Mouse (Mus musculus) heart, postnatal 25 days (tissue): ENCODE measurements around the gene Zfp324. TPM values are rescaled to one million over a fixed set of nuclear protein-coding genes. Genes with fewer than 3 reads are reported as not detected.

Experiments used
- DNase-seq: peaks from one replicate; pipeline ENCODE4 v3.0.0; 2022; ENCODE audit warnings: low spot score
- intact Hi-C: fragments of 180-260 bp; cut with DNase I; formaldehyde crosslinking; loops from one replicate; pipeline ENCODE4 v1.15.1; 2025
- total RNA-seq, 2 experiments: library from RNA; stranded (reverse); gene quantifications; 2 replicates each; pipeline ENCODE4 v1.2.3; 2021

The Zfp324 gene
- total RNA-seq, 2 experiments from 2014 or later = 3.2 to 4.6 TPM

DNA sequence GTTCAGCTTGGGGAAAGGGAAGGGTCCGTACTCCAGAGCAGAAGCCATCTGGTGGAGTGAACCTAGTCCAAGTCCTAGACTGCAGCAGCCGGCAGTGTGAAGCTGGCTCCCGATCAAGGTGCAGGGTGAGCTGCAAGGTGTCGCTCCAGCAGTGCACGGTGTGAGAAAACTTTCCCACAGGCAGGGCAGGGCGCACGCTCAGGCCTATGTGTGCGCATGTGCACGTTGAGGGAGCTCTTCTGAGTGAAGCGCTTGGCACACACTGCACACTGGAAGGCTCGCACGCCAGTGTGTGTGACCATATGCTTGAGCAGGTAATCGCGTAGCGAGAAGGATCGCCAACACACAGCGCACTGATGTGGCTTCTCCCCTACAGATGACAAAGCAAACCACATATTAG is 40.4 kb downstream of the Zfp324 start:
- intact Hi-C loops = no loop called here
- DNase-seq = no peak

DNA sequence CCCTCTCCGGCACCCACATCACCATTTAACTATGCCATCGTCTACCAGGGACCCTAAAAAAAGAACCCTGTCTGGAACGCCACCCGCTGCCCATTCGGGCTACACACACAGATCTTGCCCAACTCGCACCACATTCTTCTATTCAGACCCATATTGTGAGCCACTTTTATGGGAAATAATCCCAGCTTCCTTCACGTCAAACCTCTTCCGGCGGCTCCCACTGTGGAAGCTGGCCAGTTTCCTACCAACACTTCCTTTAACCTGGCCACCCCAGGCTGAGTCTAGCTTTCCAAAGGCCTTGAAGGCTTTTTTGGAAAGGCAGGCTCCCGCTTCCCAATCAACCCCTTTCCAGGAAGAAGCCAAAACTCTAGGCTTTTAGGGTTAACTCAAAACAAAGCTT is 40.9 kb downstream of the Zfp324 start:
- intact Hi-C loops = no loop called here
- no peak for DNase-seq

DNA sequence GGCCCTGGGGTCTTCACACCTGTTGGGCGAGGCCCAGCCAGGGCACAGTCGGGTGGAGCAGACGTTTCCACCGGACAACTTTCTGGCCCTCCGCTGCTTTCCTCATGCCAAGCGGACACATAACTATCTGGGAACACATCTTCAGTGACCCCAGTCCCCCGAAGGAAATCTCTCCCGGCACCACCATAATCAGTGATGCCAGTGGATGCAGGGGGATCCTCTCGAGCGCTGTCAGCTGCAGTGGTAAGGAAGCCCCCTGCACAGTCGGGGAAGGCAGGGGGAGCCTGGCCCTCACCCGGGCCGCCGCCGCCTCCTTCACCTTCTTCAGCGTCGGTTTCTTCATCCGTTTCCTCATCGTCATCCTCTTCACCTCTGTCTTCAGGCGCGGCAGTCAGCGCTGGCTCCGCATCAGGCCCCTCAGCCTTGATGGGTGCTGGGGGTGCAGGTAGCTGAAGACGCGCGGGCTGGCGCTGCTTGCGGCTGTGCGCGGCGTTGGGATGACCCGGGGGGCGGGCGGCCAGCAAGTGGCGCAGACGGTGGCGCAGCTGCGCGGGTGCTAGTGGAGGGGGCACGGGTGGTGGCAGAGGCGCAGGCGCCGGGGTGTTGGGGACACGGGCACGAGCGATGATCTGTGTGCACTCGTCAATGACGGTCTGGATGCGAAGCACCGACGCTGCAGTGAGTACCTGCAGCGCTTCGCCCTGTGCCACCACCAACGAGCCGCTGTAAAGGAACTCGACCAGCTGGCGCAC is 41.9 kb downstream of the Zfp324 start:
- DNase-seq = no peak
- intact Hi-C loops = loop anchor here (2.0 kb wide), 1 partner anchor 99 kb away; no protein-coding TSS in a partner anchor

DNA sequence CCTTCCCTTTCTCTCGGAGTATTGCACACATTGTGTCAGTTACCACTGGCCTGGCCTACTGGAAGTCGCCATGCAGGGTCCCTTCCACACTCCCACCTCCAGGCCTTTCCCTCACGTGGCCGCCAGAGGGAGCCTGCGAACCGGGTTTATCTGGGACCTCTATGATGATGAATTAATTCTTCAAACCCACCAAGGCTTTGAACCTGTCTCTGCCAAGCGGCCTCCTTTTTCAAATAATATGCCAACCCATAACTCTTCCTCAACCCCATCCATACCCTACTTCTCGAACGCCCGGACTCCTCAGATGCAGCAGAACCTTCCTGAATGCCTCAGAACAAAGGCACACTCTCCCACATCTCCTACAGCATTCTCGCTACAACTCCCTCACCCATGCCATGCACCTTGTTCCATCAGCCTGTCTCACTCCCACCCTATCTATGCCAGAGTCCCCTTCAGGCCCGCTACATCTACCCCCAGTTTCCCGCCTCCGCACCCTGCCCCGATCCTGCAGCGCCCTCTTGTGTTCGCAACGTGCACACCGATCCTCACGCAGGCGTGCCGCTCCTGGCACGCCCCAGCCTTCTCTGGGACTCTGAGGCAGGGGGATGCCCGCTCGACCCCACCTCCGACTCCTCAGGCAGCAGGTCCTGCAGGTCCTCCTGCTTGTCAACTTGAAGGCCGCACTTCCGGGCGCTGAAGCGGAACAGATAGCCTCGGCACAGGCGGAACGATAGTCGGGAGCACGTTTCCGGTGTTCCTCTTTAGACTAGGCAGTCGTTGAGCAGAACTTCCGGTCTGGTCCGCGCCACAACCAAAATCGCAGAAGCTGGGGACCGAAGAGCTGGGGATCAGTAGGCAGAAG is 43.7 kb downstream of the Zfp324 start:
- peak; percentile 84 for DNase-seq
- intact Hi-C loops = loop anchor here (1.0 to 2.0 kb wide), 2 partner anchors 37 to 101 kb away; no protein-coding TSS in a partner anchor

DNA sequence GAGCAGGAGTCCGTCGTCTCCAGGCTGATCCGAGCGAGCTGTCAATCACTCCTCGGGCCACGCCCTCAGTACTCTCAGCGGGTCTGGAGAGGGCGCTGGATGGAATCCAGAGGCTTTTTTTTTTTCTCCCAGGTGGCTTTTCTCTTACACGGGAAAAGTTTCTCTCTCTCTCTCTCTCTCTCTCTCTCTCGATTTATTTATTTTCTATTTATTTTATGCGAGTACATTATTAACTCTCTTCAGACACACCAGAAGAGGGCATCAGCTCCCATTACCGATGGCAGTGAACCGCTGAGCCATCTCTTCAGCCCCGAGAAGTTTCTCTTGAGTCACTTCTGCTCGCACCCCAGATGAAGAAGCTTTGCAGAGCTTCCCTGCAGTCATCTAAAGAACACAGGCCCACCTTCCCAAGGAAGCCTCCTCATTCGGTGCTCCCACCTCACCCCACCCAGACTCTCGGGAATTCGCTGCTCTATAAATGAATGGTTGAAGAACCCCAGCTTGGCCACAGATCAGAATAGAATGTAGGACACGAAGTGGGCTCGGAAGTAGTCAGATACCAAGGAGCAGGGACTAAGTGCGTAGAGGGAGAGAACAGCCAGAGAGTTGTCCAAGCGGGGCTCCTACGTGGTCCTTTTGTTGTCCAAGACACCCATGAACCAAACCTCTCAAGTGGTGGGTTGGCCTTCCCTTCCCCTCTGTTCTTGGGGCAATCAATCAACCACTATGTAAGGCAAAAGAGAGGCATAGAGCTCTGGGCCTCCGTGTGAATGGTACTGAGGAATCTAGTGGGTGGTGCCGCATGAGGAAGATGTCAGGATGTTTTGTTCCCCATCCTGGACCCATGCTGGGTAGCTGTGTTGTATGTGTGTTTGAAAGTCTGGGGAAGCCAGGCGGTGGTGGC is 44.6 kb downstream of the Zfp324 start, which contains the start of gene Zbtb45:
Gene Zbtb45 (minus strand): TSS at position 30 of the 904 bp plus-strand sequence.
- intact Hi-C loops = no loop called here
- DNase-seq = no peak

DNA sequence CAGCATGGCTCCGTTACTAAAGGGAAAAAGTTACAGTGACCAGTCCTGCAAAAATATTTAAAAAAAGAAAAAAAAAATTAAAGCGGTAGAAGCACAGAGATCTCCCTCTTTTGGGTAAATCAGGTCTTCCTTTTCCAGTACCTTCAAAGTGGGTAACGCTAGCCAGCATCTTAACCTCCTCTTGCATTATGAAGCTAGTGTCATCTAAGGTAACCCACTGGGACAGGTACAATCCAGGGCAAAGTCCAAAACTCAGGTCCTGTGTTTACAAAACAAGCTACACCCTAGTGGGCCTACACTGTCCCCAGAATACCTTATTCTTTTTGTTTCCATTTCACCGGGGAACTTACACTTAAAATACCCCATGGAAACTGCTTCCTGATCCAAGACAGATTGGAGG is 48.0 kb downstream of the Zfp324 start:
- intact Hi-C loops = no loop called here
- DNase-seq = no peak

DNA sequence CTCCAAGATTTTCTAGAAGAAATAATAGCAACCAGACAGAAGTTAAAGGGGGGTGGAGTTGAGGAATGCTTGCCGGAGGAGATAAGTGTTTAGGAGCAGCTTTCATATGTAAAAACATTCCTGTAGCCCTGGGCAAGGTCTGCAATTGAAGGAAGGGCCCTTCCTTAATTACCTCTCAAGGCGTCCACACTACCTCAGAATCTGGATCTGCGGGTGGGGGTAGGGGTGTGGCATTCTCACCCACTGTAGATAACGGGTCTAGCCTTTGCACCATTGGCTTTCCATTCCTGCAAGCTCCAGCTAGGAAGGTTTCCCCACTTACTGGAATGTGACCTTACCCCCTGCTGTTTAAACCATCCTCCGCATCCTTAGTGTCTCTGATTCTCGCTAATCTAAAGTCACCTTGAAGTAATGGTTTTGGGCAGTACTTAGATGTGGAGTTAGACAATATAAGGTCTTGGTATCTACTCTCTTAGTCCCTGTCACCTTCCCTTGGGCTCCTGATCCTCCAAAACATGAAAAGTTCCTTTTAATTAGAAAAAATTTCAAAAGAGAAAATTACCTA is 48.7 kb downstream of the Zfp324 start:
- intact Hi-C loops = no loop called here
- DNase-seq = no peak

DNA sequence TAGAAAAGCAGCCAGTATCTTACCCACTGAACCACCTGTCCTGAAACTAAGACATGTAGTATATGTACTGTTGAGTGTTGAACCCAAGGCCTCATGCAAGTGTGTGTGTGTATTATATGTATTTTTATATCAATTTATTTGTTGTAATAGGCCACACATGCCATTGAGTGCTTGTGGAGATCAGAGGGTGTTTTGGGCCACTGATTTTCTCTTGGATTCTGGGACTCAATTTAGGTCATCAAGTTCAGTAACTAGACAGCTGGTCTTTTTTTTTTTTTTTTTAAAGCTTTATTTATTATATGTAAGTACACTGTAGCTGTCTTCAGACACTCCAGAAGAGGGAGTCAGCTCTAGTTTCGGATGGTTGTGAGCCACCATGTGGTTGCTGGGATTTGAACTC is 49.6 kb downstream of the Zfp324 start:
- no peak for DNase-seq
- intact Hi-C loops = no loop called here

DNA sequence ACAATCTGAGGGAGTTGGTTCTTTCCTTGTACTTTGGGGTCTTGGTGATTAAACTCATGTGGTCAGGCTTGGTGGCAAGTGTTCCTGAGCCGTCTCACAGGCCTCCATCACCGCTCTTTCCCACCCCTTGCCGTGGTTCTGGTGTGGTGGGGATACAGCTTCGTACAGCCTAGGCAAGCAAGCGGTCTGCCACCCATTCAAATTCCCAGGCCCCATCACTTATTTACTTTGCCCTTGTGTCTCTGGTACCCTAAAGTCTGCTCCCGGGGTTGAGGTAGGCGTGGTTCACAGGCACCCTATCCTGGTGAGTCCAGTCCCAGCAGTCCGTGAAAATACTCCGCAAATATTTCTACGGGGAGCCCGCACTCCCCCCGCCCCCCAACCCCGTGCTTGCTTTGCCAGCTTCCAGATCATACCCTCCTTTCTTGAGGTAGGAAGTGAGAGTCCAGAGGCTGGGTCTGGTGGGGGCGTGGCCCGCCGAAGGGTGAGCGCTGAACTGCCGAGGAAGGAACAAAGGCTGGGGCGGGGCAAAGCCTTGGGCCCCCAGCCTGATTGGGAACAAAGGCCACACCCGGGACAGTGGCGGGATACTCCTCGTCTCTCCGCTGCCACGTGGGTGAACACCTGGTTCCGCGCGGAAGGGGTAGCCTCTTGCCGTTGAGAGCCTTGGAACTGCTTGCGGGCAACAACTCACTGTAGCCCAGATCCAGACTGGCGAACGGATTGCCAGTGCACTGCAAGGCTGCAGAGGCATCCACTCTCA is 57.3 kb downstream of the Zfp324 start:
- intact Hi-C loops = no loop called here
- DNase-seq = peak; percentile 54

Other genes with a start within 250 kb of the Zfp324 start
- gene Vmn2r56, start 230.8 kb upstream of the Zfp324 start, total RNA-seq = not detected
- gene Zscan18, start 162.2 kb upstream of the Zfp324 start, total RNA-seq = under 1 TPM; 0.48 to 0.91 TPM
- gene Zfp329, start 147.0 kb upstream of the Zfp324 start, total RNA-seq = 1 to 10 TPM; 6.6 to 7.1 TPM
- 10 to 100 TPM; 14.1 to 16.3 TPM for gene Zfp110, start 131.1 kb upstream of the Zfp324 start, total RNA-seq
- gene Zfp128, start 84.7 kb upstream of the Zfp324 start, total RNA-seq = 1 to 10 TPM; 3.2 to 4.0 TPM
- gene Zscan22, start 68.0 kb upstream of the Zfp324 start, total RNA-seq = 1 to 10 TPM; 5.2 to 6.2 TPM
- gene Rps5, start 43.5 kb upstream of the Zfp324 start, total RNA-seq = 100 to 1,000 TPM; 507 to 542 TPM
- gene Rnf225, start 38.4 kb upstream of the Zfp324 start, total RNA-seq = under 1 TPM; 0.21 to 0.22 TPM
- 1 to 10 TPM; 2.5 to 3.0 TPM for gene Zfp446, start 12.0 kb downstream of the Zfp324 start, total RNA-seq
- not detected for gene Slc27a5, start 32.4 kb downstream of the Zfp324 start, total RNA-seq
- gene Trim28, start 33.3 kb downstream of the Zfp324 start, total RNA-seq = 10 to 100 TPM; 86.8 to 96.2 TPM
- 10 to 100 TPM in 1 of 2 experiments, 1 to 10 TPM in 1; 7.3 to 10.9 TPM for gene Zbtb45, start 44.2 kb downstream of the Zfp324 start, total RNA-seq
- 100 to 1,000 TPM; 120 to 122 TPM for gene Chmp2a, start 69.0 kb downstream of the Zfp324 start, total RNA-seq
- gene Ube2m, start 72.4 kb downstream of the Zfp324 start, total RNA-seq = 100 to 1,000 TPM; 190 to 199 TPM
- under 1 TPM; 0.39 to 0.48 TPM for gene Mzf1, start 88.9 kb downstream of the Zfp324 start, total RNA-seq
- not detected for gene Vmn1r85, start 129.3 kb downstream of the Zfp324 start, total RNA-seq
- gene Vmn1r86, start 154.1 kb downstream of the Zfp324 start, total RNA-seq = not detected
- not detected for gene Vmn1r87, start 174.3 kb downstream of the Zfp324 start, total RNA-seq
- under 1 TPM; 0.03 to 0.05 TPM for gene Vmn1r88, start 193.7 kb downstream of the Zfp324 start, total RNA-seq
- gene Vmn1r89, start 247.2 kb downstream of the Zfp324 start, total RNA-seq = not detected